Mouse (Mus musculus) left cerebral cortex, adult 11 months (tissue): Measurements from ENCODE around the gene Selenop.

ENCODE experiments used
- DNase-seq: peaks from one replicate; pipeline ENCODE4 v3.0.0; 2022; ENCODE audit warnings: low spot score

Gene Selenop

GRCm38 (mm10) chr15:3271216-3271615 lies 2.9 kb downstream of the Selenop start:
- no peak for DNase-seq

GRCm38 (mm10) chr15:3273191-3273590 lies 4.8 kb downstream of the Selenop start:
- DNase-seq: no peak

GRCm38 (mm10) chr15:3277391-3277790 lies 9.0 kb downstream of the Selenop start:
- DNase-seq: no peak

DNA sequence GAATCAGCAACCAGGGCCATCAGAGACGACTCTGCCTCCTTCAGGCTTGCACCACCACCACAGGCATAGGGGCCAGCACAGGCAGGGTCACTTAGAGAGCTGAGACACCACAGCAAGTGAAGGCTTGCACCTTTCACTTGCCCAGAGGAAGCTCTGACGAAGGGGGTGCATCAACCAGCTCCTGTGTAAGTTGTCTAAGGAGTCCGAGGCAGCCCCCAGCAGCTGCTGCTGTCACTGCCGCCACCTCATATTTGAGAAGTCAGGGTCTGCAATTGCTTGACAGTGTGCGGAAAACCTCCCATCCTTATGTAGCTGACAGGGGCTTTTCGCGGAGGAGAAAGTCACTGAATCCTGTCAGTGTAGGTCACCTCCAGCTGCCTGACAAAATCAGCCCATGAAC lies 10.9 kb downstream of the Selenop start:
- no peak for DNase-seq

GRCm38 (mm10) chr15:3281216-3281615 lies 12.9 kb downstream of the Selenop start:
- no peak for DNase-seq

DNA sequence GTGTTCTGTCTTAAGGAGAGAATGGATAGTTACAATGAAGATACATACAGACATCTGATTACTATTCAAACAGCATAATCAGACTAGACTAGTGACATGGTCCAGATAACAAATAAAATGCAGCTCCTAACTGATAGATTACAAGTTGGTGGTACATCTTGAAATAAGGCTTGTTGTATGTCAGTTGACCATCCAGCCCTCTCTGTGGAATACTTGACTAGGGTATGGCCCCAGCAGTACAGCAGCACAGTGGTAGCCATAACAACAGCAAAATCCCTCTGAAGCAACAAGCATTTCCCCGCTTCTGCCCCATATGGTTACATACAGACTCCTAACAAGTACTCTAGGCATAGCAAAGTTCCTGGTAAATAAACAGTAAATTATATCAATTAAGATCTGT lies 13.4 kb downstream of the Selenop start:
- DNase-seq: no peak

- no peak for DNase-seq
Measured at GRCm38 (mm10) chr15:3286032-3286431, 17.7 kb downstream of the Selenop start.

- DNase-seq: no peak
Measured at GRCm38 (mm10) chr15:3290435-3290834, 22.1 kb downstream of the Selenop start.

- DNase-seq: no peak
Measured at GRCm38 (mm10) chr15:3293477-3293876, 25.1 kb downstream of the Selenop start.

- DNase-seq: no peak
Measured at GRCm38 (mm10) chr15:3295986-3296385, 27.6 kb downstream of the Selenop start.

GRCm38 (mm10) chr15:3297615-3298014 lies 29.3 kb downstream of the Selenop start:
- no peak for DNase-seq

- no peak for DNase-seq
Measured at GRCm38 (mm10) chr15:3300361-3301100, 32.2 kb downstream of the Selenop start.

- DNase-seq: no peak
Measured at GRCm38 (mm10) chr15:3303426-3303825, 35.1 kb downstream of the Selenop start, which contains the start of gene Ccdc152. Ccdc152 (minus strand) TSS chr15:3303526.

- no peak for DNase-seq
Measured at GRCm38 (mm10) chr15:3309856-3310255, 41.5 kb downstream of the Selenop start.

DNA sequence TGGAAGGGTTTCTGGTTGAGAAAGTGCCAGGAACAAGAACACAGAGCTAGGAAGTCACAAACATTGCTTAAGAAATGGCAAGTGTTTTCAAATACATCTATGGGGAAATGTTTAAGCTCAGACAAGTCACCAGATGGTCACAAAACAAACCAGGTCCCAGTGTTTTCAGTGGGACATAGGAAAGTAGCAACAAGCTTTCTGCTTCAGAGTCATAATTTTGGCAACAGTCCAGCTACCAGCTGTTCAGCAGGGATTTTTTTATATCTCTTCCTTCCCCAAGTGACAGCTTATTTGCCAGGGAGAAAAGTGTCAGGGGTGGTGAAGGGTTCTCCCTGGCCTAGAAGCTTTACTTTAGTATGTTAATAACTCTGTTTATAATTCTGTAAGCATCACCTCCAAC lies 44.6 kb downstream of the Selenop start:
- DNase-seq: no peak

- no peak for DNase-seq
Measured at GRCm38 (mm10) chr15:3316617-3317016, 48.3 kb downstream of the Selenop start.

DNA sequence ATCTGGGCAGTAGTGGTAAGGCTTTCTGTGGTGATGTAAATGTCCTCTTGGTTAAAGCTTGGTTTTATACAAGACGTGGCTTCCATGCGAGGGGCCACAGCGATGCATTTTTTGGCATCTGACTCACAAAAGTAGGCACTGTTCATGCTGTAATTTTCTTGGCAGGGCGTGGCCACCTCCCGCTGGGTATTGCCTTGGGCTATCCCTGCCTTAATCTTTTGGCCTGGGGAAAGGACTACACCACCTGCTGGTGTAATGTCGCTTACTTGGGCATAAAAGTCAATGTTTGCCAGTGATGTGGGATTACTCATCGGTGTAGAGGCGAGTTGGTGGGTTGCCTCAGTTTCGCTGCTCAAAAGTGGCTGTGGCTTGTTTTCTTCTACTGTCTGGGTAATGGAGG lies 51.6 kb downstream of the Selenop start:
- no peak for DNase-seq

- DNase-seq: no peak
Measured at GRCm38 (mm10) chr15:3323041-3323440, 54.7 kb downstream of the Selenop start.
